Mouse (Mus musculus): Measurements from ENCODE around the gene Fam90a1a. TPM values are rescaled to one million over a fixed set of nuclear protein-coding genes. Genes with fewer than 3 reads are reported as not detected.
"Not testable (repeated sequence)": the region's sequence is repeated elsewhere in the genome, so short reads cannot be mapped to it uniquely, and the experiment has no call there.

Fam90a1a gene
- not detected in 2 replicates for polyA plus RNA-seq (2015; fragmentation: Nextera tagmentation; extraction: Ambion mirVana)

- no peak within 1 kb of the TSS for H3K27ac ChIP-seq (ENCODE audit: low read length)
- 76% methylated on average over 2 of the region's 2 CpGs for WGBS
Observed at GRCm38 (mm10) chr8:21958414-21958813, at the start of gene Fam90a1a. TSS of gene Fam90a1a (plus strand) at chr8:21958714.

GRCm38 (mm10) chr8:21911931-21912330 lies 46.6 kb upstream of the Fam90a1a start:
- 19% methylated on average over 1 of the region's 1 CpGs for WGBS
- Histone ChIP-seq H3K27ac (ENCODE audit: low read length) (no peak overlapping the region), H3K9me3 (ENCODE audit: control insufficient read depth, low read length) (no peaks in the 10 kb centered on the region), H3K4me1 (replicated peaks; ENCODE audit: control insufficient read depth, insufficient read depth, low read length) (no peaks in the 10 kb centered on the region), H3K4me3 (ENCODE audit: low read length) (no peak overlapping the region), H3K36me3 (ENCODE audit: control insufficient read depth, insufficient read depth, low read length) (no peaks in the 10 kb centered on the region), H3K9ac (ENCODE audit: low read length) (no peak overlapping the region), H3K27me3 (ENCODE audit: control insufficient read depth, insufficient read depth, low read depth, low read length) (no peaks in the 10 kb centered on the region), H3K4me2 (ENCODE audit: low read depth, low read length) (no peak overlapping the region)
- no peak for ATAC-seq (ENCODE audit: low read depth)

More at GRCm38 (mm10) chr8:21958414-21958813, at the start of gene Fam90a1a:
- H3K36me3 ChIP-seq (ENCODE audit: control insufficient read depth, insufficient read depth, low read length), result no peaks in the 10 kb centered on the region
- H3K4me3 ChIP-seq (ENCODE audit: low read length), result no peak within 1 kb of the TSS
- no peaks in the 10 kb centered on the region for H3K27me3 ChIP-seq (ENCODE audit: control insufficient read depth, insufficient read depth, low read depth, low read length)
- H3K4me1 ChIP-seq (replicated peaks; ENCODE audit: control insufficient read depth, insufficient read depth, low read length), result no peaks in the 10 kb centered on the region
- no peak within 1 kb of the TSS for H3K9ac ChIP-seq (ENCODE audit: low read length)
- no peak within 1 kb of the TSS for H3K4me2 ChIP-seq (ENCODE audit: low read depth, low read length)
- no peaks in the 10 kb centered on the region for H3K9me3 ChIP-seq (ENCODE audit: control insufficient read depth, low read length)
- ATAC-seq (ENCODE audit: low read depth), result no peak

GRCm38 (mm10) chr8:21912554-21912953 lies 46.0 kb upstream of the Fam90a1a start:
- H3K27ac ChIP-seq (ENCODE audit: low read length), result no peak overlapping the region
- H3K36me3 ChIP-seq (ENCODE audit: control insufficient read depth, insufficient read depth, low read length), result no peaks in the 10 kb centered on the region
- WGBS, result 27% methylated on average over 2 of the region's 2 CpGs
- no peak for ATAC-seq (ENCODE audit: low read depth)
- no peaks in the 10 kb centered on the region for H3K27me3 ChIP-seq (ENCODE audit: control insufficient read depth, insufficient read depth, low read depth, low read length)
- H3K9me3 ChIP-seq (ENCODE audit: control insufficient read depth, low read length), result no peaks in the 10 kb centered on the region
- H3K4me1 ChIP-seq (replicated peaks; ENCODE audit: control insufficient read depth, insufficient read depth, low read length), result no peaks in the 10 kb centered on the region
- no peak overlapping the region for H3K4me3 ChIP-seq (ENCODE audit: low read length)
- H3K4me2 ChIP-seq (ENCODE audit: low read depth, low read length), result no peak overlapping the region
- H3K9ac ChIP-seq (ENCODE audit: low read length), result no peak overlapping the region

- Histone ChIP-seq H3K27ac (ENCODE audit: low read length) (no peak overlapping the region), H3K4me1 (replicated peaks; ENCODE audit: control insufficient read depth, insufficient read depth, low read length) (no peaks in the 10 kb centered on the region), H3K27me3 (ENCODE audit: control insufficient read depth, insufficient read depth, low read depth, low read length) (no peaks in the 10 kb centered on the region), H3K36me3 (ENCODE audit: control insufficient read depth, insufficient read depth, low read length) (no peaks in the 10 kb centered on the region), H3K4me3 (ENCODE audit: low read length) (no peak overlapping the region), H3K9ac (ENCODE audit: low read length) (no peak overlapping the region), H3K4me2 (ENCODE audit: low read depth, low read length) (no peak overlapping the region), H3K9me3 (ENCODE audit: control insufficient read depth, low read length) (no peaks in the 10 kb centered on the region)
- ATAC-seq (ENCODE audit: low read depth), result no peak
- WGBS, result 81% methylated on average over 3 of the region's 3 CpGs
Observed at GRCm38 (mm10) chr8:21915625-21916024, 42.9 kb upstream of the Fam90a1a start.

- H3K4me1 ChIP-seq (replicated peaks; ENCODE audit: control insufficient read depth, insufficient read depth, low read length); ATAC-seq (ENCODE audit: low read depth); H3K4me2 ChIP-seq (ENCODE audit: low read depth, low read length); H3K9ac ChIP-seq (ENCODE audit: low read length); H3K27me3 ChIP-seq (ENCODE audit: control insufficient read depth, insufficient read depth, low read depth, low read length); H3K36me3 ChIP-seq (ENCODE audit: control insufficient read depth, insufficient read depth, low read length); H3K9me3 ChIP-seq (ENCODE audit: control insufficient read depth, low read length); H3K27ac ChIP-seq (ENCODE audit: low read length); H3K4me3 ChIP-seq (ENCODE audit: low read length): not testable (repeated sequence)
- 76% methylated on average over 3 of the region's 3 CpGs for WGBS
Observed at GRCm38 (mm10) chr8:21930754-21931153, 27.8 kb upstream of the Fam90a1a start.

GRCm38 (mm10) chr8:21932610-21933009 lies 25.9 kb upstream of the Fam90a1a start, which contains the start of gene Defb15:
TSS of gene Defb15 (minus strand) at chr8:21932710.
- Histone ChIP-seq H3K4me3 (ENCODE audit: low read length) (no peak within 1 kb of the TSS), H3K4me2 (ENCODE audit: low read depth, low read length) (no peak within 1 kb of the TSS), H3K27ac (ENCODE audit: low read length) (no peak within 1 kb of the TSS), H3K9me3 (ENCODE audit: control insufficient read depth, low read length) (no peaks in the 10 kb centered on the region), H3K9ac (ENCODE audit: low read length) (no peak within 1 kb of the TSS), H3K27me3 (ENCODE audit: control insufficient read depth, insufficient read depth, low read depth, low read length) (no peaks in the 10 kb centered on the region), H3K36me3 (ENCODE audit: control insufficient read depth, insufficient read depth, low read length) (no peaks in the 10 kb centered on the region), H3K4me1 (replicated peaks; ENCODE audit: control insufficient read depth, insufficient read depth, low read length) (no peaks in the 10 kb centered on the region)
- 90% methylated on average over 6 of the region's 6 CpGs for WGBS
- ATAC-seq (ENCODE audit: low read depth), result no peak

- not testable (repeated sequence) for H3K4me3 ChIP-seq (ENCODE audit: low read length); H3K36me3 ChIP-seq (ENCODE audit: control insufficient read depth, insufficient read depth, low read length); H3K4me2 ChIP-seq (ENCODE audit: low read depth, low read length); H3K9me3 ChIP-seq (ENCODE audit: control insufficient read depth, low read length); H3K4me1 ChIP-seq (replicated peaks; ENCODE audit: control insufficient read depth, insufficient read depth, low read length); H3K27ac ChIP-seq (ENCODE audit: low read length); ATAC-seq (ENCODE audit: low read depth); H3K27me3 ChIP-seq (ENCODE audit: control insufficient read depth, insufficient read depth, low read depth, low read length); H3K9ac ChIP-seq (ENCODE audit: low read length)
- 80% methylated on average over 4 of the region's 4 CpGs for WGBS
Observed at GRCm38 (mm10) chr8:21938052-21938451, 20.5 kb upstream of the Fam90a1a start, which contains the start of gene Defb35. TSS of gene Defb35 (plus strand) at chr8:21938352.

GRCm38 (mm10) chr8:21946462-21946861 lies 12.1 kb upstream of the Fam90a1a start, which contains the start of gene Defb13:
TSS of gene Defb13 (plus strand) at chr8:21946762.
- no peak within 1 kb of the TSS for H3K4me2 ChIP-seq (ENCODE audit: low read depth, low read length)
- ATAC-seq (ENCODE audit: low read depth), result no peak
- H3K9me3 ChIP-seq (ENCODE audit: control insufficient read depth, low read length), result no peaks in the 10 kb centered on the region
- no peak within 1 kb of the TSS for H3K27ac ChIP-seq (ENCODE audit: low read length)
- no peak within 1 kb of the TSS for H3K4me3 ChIP-seq (ENCODE audit: low read length)
- WGBS, result 86% methylated on average over 6 of the region's 6 CpGs
- H3K36me3 ChIP-seq (ENCODE audit: control insufficient read depth, insufficient read depth, low read length), result no peaks in the 10 kb centered on the region
- H3K9ac ChIP-seq (ENCODE audit: low read length), result no peak within 1 kb of the TSS
- H3K27me3 ChIP-seq (ENCODE audit: control insufficient read depth, insufficient read depth, low read depth, low read length), result no peaks in the 10 kb centered on the region
- H3K4me1 ChIP-seq (replicated peaks; ENCODE audit: control insufficient read depth, insufficient read depth, low read length), result no peaks in the 10 kb centered on the region

GRCm38 (mm10) chr8:21947311-21948017 lies 11.1 kb upstream of the Fam90a1a start:
- H3K4me2 ChIP-seq (ENCODE audit: low read depth, low read length), result no peak overlapping the region

More at GRCm38 (mm10) chr8:21947311-21948017, 11.1 kb upstream of the Fam90a1a start:
- H3K9me3 ChIP-seq (ENCODE audit: control insufficient read depth, low read length), result no peaks in the 10 kb centered on the region
- no peaks in the 10 kb centered on the region for H3K27me3 ChIP-seq (ENCODE audit: control insufficient read depth, insufficient read depth, low read depth, low read length)
- no peaks in the 10 kb centered on the region for H3K4me1 ChIP-seq (replicated peaks; ENCODE audit: control insufficient read depth, insufficient read depth, low read length)
- ATAC-seq (ENCODE audit: low read depth), result no peak
- WGBS, result 53% methylated on average over 9 of the region's 9 CpGs
- H3K27ac ChIP-seq (ENCODE audit: low read length), result no peak overlapping the region
- H3K36me3 ChIP-seq (ENCODE audit: control insufficient read depth, insufficient read depth, low read length), result no peaks in the 10 kb centered on the region
- no peak overlapping the region for H3K4me3 ChIP-seq (ENCODE audit: low read length)
- H3K9ac ChIP-seq (ENCODE audit: low read length), result no peak overlapping the region

Measured in lung, embryonic 16.5 days (tissue).